Mouse (Mus musculus): ENCODE results near the gene Mapk8ip2. TPM values are rescaled to one million over a fixed set of nuclear protein-coding genes. Genes with fewer than 3 reads are reported as not detected.
"Not testable (repeated sequence)": the region's sequence is repeated elsewhere in the genome, so short reads cannot be mapped to it uniquely, and the experiment has no call there.

Mapk8ip2 gene
- polyA plus RNA-seq, 1 experiment = not detected

GRCm38 (mm10) chr15:89428136-89428790 lies 25.4 kb upstream of the Mapk8ip2 start:
- TF ChIP-seq GATA1 (IDR thresholded peaks at IDR 0.05; ENCODE audit: low read length) = no peak
- no peak for TF ChIP-seq TAL1 (IDR thresholded peaks at IDR 0.05; ENCODE audit: low read length)
- no peaks in the 10 kb centered on the region for H3K9me3 ChIP-seq (ENCODE audit: control insufficient read depth, low read length)
- H3K27me3 ChIP-seq (ENCODE audit: control insufficient read depth) = no peaks in the 10 kb centered on the region
- H3K4me1 ChIP-seq (ENCODE audit: control insufficient read depth) = peaks cover 46% of the 10 kb centered on the region
- peaks cover 43% of the 10 kb centered on the region for H3K36me3 ChIP-seq (ENCODE audit: control insufficient read depth)
- H3K4me3 ChIP-seq (replicated peaks) = peak overlapping the region; percentile 97

- Histone ChIP-seq H3K4me1 (ENCODE audit: control insufficient read depth) (peaks cover 46% of the 10 kb centered on the region), H3K36me3 (ENCODE audit: control insufficient read depth) (peaks cover 38% of the 10 kb centered on the region)
Observed at GRCm38 (mm10) chr15:89428821-89429351, 24.8 kb upstream of the Mapk8ip2 start.

GRCm38 (mm10) chr15:89429352-89430221 lies 24.1 kb upstream of the Mapk8ip2 start, which contains the start of the genes C730034F03Rik, Gm44502 and Chkb:
Gene C730034F03Rik, plus strand, starts transcription at chr15:89429589.
Gene Gm44502, minus strand, starts transcription at chr15:89429696.
Gene Chkb, minus strand, starts transcription at chr15:89429908.
- Histone ChIP-seq H3K4me3 (replicated peaks) (peak within 1 kb of the TSS; percentile 97), H3K4me1 (ENCODE audit: control insufficient read depth) (peaks cover 51% of the 10 kb centered on the region), H3K27me3 (ENCODE audit: control insufficient read depth) (no peaks in the 10 kb centered on the region), H3K9me3 (ENCODE audit: control insufficient read depth, low read length) (no peaks in the 10 kb centered on the region), H3K36me3 (ENCODE audit: control insufficient read depth) (peaks cover 33% of the 10 kb centered on the region)
- TF ChIP-seq GATA1 (IDR thresholded peaks at IDR 0.05; ENCODE audit: low read length) (peak; percentile 17; the same call in 1 of the 2 replicates), TAL1 (IDR thresholded peaks at IDR 0.05; ENCODE audit: low read length) (no peak)

More at GRCm38 (mm10) chr15:89428821-89429351, 24.8 kb upstream of the Mapk8ip2 start:
- H3K9me3 ChIP-seq (ENCODE audit: control insufficient read depth, low read length) = no peaks in the 10 kb centered on the region
- H3K4me3 ChIP-seq (replicated peaks) = peak overlapping the region; percentile 97
- TF ChIP-seq GATA1 (IDR thresholded peaks at IDR 0.05; ENCODE audit: low read length) = no peak
- no peak for TF ChIP-seq TAL1 (IDR thresholded peaks at IDR 0.05; ENCODE audit: low read length)
- H3K27me3 ChIP-seq (ENCODE audit: control insufficient read depth) = no peaks in the 10 kb centered on the region

- H3K4me1 ChIP-seq (ENCODE audit: control insufficient read depth) = peaks cover 47% of the 10 kb centered on the region
- no peak for TF ChIP-seq GATA1 (IDR thresholded peaks at IDR 0.05; ENCODE audit: low read length)
- no peak for TF ChIP-seq TAL1 (IDR thresholded peaks at IDR 0.05; ENCODE audit: low read length)
- peak overlapping the region; percentile 97 for H3K4me3 ChIP-seq (replicated peaks)
- peaks cover 32% of the 10 kb centered on the region for H3K36me3 ChIP-seq (ENCODE audit: control insufficient read depth)
- no peaks in the 10 kb centered on the region for H3K27me3 ChIP-seq (ENCODE audit: control insufficient read depth)
- H3K9me3 ChIP-seq (ENCODE audit: control insufficient read depth, low read length) = no peaks in the 10 kb centered on the region
Observed at GRCm38 (mm10) chr15:89430341-89430740, 23.4 kb upstream of the Mapk8ip2 start.

GRCm38 (mm10) chr15:89430771-89431170 lies 22.9 kb upstream of the Mapk8ip2 start:
- Histone ChIP-seq H3K36me3 (ENCODE audit: control insufficient read depth) (peaks cover 28% of the 10 kb centered on the region), H3K4me1 (ENCODE audit: control insufficient read depth) (peaks cover 43% of the 10 kb centered on the region), H3K4me3 (replicated peaks) (peak overlapping the region; percentile 97)
- not testable (repeated sequence) for H3K9me3 ChIP-seq (ENCODE audit: control insufficient read depth, low read length); H3K27me3 ChIP-seq (ENCODE audit: control insufficient read depth)

- no peaks in the 10 kb centered on the region for H3K9me3 ChIP-seq (ENCODE audit: control insufficient read depth, low read length)
- TF ChIP-seq TAL1 (IDR thresholded peaks at IDR 0.05; ENCODE audit: low read length) (no peak), GATA1 (IDR thresholded peaks at IDR 0.05; ENCODE audit: low read length) (no peak)
- H3K4me1 ChIP-seq (ENCODE audit: control insufficient read depth) = peaks cover 40% of the 10 kb centered on the region
- H3K27me3 ChIP-seq (ENCODE audit: control insufficient read depth) = no peaks in the 10 kb centered on the region
- H3K4me3 ChIP-seq (replicated peaks) = peak overlapping the region; percentile 97
- H3K36me3 ChIP-seq (ENCODE audit: control insufficient read depth) = peaks cover 23% of the 10 kb centered on the region
Observed at GRCm38 (mm10) chr15:89431271-89431670, 22.4 kb upstream of the Mapk8ip2 start.

- H3K4me3 ChIP-seq (replicated peaks) = no peak overlapping the region
- H3K9me3 ChIP-seq (ENCODE audit: control insufficient read depth, low read length) = no peaks in the 10 kb centered on the region
- H3K36me3 ChIP-seq (ENCODE audit: control insufficient read depth) = peaks cover 17% of the 10 kb centered on the region
- H3K27me3 ChIP-seq (ENCODE audit: control insufficient read depth) = no peaks in the 10 kb centered on the region
- H3K4me1 ChIP-seq (ENCODE audit: control insufficient read depth) = peaks cover 40% of the 10 kb centered on the region
- TF ChIP-seq GATA1 (IDR thresholded peaks at IDR 0.05; ENCODE audit: low read length) (no peak), TAL1 (IDR thresholded peaks at IDR 0.05; ENCODE audit: low read length) (no peak)
Observed at GRCm38 (mm10) chr15:89431806-89432205, 21.9 kb upstream of the Mapk8ip2 start.

GRCm38 (mm10) chr15:89432946-89433345 lies 20.8 kb upstream of the Mapk8ip2 start:
- Histone ChIP-seq H3K9me3 (ENCODE audit: control insufficient read depth, low read length) (no peaks in the 10 kb centered on the region), H3K27me3 (ENCODE audit: control insufficient read depth) (no peaks in the 10 kb centered on the region), H3K4me1 (ENCODE audit: control insufficient read depth) (peaks cover 36% of the 10 kb centered on the region), H3K4me3 (replicated peaks) (no peak overlapping the region), H3K36me3 (ENCODE audit: control insufficient read depth) (peaks cover 7% of the 10 kb centered on the region)
- TF ChIP-seq TAL1 (IDR thresholded peaks at IDR 0.05; ENCODE audit: low read length) (no peak), GATA1 (IDR thresholded peaks at IDR 0.05; ENCODE audit: low read length) (no peak)

GRCm38 (mm10) chr15:89434136-89434535 lies 19.6 kb upstream of the Mapk8ip2 start:
- TF ChIP-seq TAL1 (IDR thresholded peaks at IDR 0.05; ENCODE audit: low read length) = no peak
- TF ChIP-seq GATA1 (IDR thresholded peaks at IDR 0.05; ENCODE audit: low read length) = no peak
- no peak overlapping the region for H3K4me3 ChIP-seq (replicated peaks)
- H3K27me3 ChIP-seq (ENCODE audit: control insufficient read depth) = no peaks in the 10 kb centered on the region
- H3K4me1 ChIP-seq (ENCODE audit: control insufficient read depth) = peaks cover 25% of the 10 kb centered on the region
- peaks cover 3% of the 10 kb centered on the region for H3K36me3 ChIP-seq (ENCODE audit: control insufficient read depth)
- H3K9me3 ChIP-seq (ENCODE audit: control insufficient read depth, low read length) = no peaks in the 10 kb centered on the region
